8 mouse cellular contexts compared by ENCODE assay signal in genomic region chr4:45013031-45013431, GRCm38 (mm10). TPM values are rescaled to one million over a fixed set of nuclear protein-coding genes. Genes with fewer than 3 reads are reported as not detected.
DNase-seq lines count a peak whose midpoint lies in the region; ATAC-seq and TF ChIP-seq lines count a peak whose summit lies in the region.

No protein-coding gene starts in this region.

- H3K9me3 ChIP-seq in intestine, embryonic 16.5 days (ENCODE audit: control insufficient read depth, low read length) = no peaks in the 10 kb centered on the region
- no peaks in the 10 kb centered on the region for H3K9me3 ChIP-seq in midbrain, postnatal 0 days (ENCODE audit: low read length)

- no peak for ATAC-seq in intestine, embryonic 16.5 days
- no peak for ATAC-seq in midbrain, postnatal 0 days (ENCODE audit: low FRiP score)

- TF ChIP-seq POLR2A in thymus, adult 2 months (IDR thresholded peaks at IDR 0.05; ENCODE audit: control insufficient read depth, extremely low read depth, insufficient read depth, low read length, poor library complexity) = no peak; the same call in 1 of the 2 replicates

- TF ChIP-seq CTCF in thymus, adult 2 months (IDR thresholded peaks at IDR 0.05; ENCODE audit: borderline replicate concordance, control insufficient read depth, extremely low read depth, insufficient read depth, low read length, poor library complexity) = no peak
- no peak for TF ChIP-seq CTCF in midbrain, postnatal 0 days (IDR thresholded peaks at IDR 0.05)

- peak overlapping the region; percentile 81 for H3K27ac ChIP-seq in thymus, adult 2 months (ENCODE audit: control insufficient read depth, insufficient read depth, low read length)
- H3K27ac ChIP-seq in intestine, embryonic 16.5 days (ENCODE audit: low read length) = peak overlapping the region; percentile 93
- H3K27ac ChIP-seq in midbrain, postnatal 0 days (ENCODE audit: low read depth, low read length) = peak overlapping the region; percentile 75

- H3K4me2 ChIP-seq in intestine, embryonic 16.5 days (ENCODE audit: low read depth, low read length) = peak overlapping the region; percentile 75
- peak overlapping the region; percentile 86 for H3K4me2 ChIP-seq in midbrain, postnatal 0 days (ENCODE audit: low read depth, low read length, poor library complexity, severe bottlenecking)

- peak overlapping the region; percentile 69 for H3K4me3 ChIP-seq in thymus, adult 2 months (ENCODE audit: control insufficient read depth, insufficient read depth, low read length)
- H3K4me3 ChIP-seq in intestine, embryonic 16.5 days (ENCODE audit: low read length) = peak overlapping the region; percentile 73
- H3K4me3 ChIP-seq in midbrain, postnatal 0 days (ENCODE audit: low read depth, low read length) = peak overlapping the region; percentile 68

- no peaks in the 10 kb centered on the region for H3K36me3 ChIP-seq in thymus, adult 2 months (ENCODE audit: control insufficient read depth, insufficient read depth, low read length)
- no peaks in the 10 kb centered on the region for H3K36me3 ChIP-seq in intestine, embryonic 16.5 days (ENCODE audit: control insufficient read depth, insufficient read depth, low read length)
- H3K36me3 ChIP-seq in midbrain, postnatal 0 days (ENCODE audit: insufficient read depth, low read length) = no peaks in the 10 kb centered on the region

- H3K27me3 ChIP-seq in thymus, adult 2 months (ENCODE audit: control insufficient read depth, insufficient read depth, low read length) = no peaks in the 10 kb centered on the region
- H3K27me3 ChIP-seq in intestine, embryonic 16.5 days (replicated peaks; ENCODE audit: control insufficient read depth, insufficient read depth, low read length) = no peaks in the 10 kb centered on the region
- no peaks in the 10 kb centered on the region for H3K27me3 ChIP-seq in midbrain, postnatal 0 days (ENCODE audit: insufficient read depth, low read length)

- peak; percentile 13 for DNase-seq in cerebellum, adult 11 months
- DNase-seq in cerebellum, adult 9-10 months = no peak
- no peak for DNase-seq in thymus, adult 2 months
- DNase-seq in thymus, postnatal 0 days (ENCODE audit: low spot score) = no peak
- DNase-seq in midbrain, postnatal 0 days (ENCODE audit: low spot score) = no peak
- DNase-seq in gastrocnemius, adult 18-20 months (ENCODE audit: low spot score) = no peak
- no peak for DNase-seq in frontal cortex, postnatal 25 days (ENCODE audit: low spot score in 2 of 2)

- peak overlapping the region; percentile 79 for H3K9ac ChIP-seq in intestine, embryonic 16.5 days (ENCODE audit: low read depth, low read length)
- H3K9ac ChIP-seq in midbrain, postnatal 0 days (replicated peaks; ENCODE audit: low read length, poor library complexity, severe bottlenecking) = peak overlapping the region; percentile 71

- peaks cover 5% of the 10 kb centered on the region for H3K4me1 ChIP-seq in thymus, adult 2 months (replicated peaks; ENCODE audit: control insufficient read depth, insufficient read depth, low read length)
- H3K4me1 ChIP-seq in intestine, embryonic 16.5 days (ENCODE audit: control insufficient read depth, insufficient read depth, low read length) = peaks cover 11% of the 10 kb centered on the region
- H3K4me1 ChIP-seq in midbrain, postnatal 0 days (ENCODE audit: insufficient read depth, low read length) = peaks cover 8% of the 10 kb centered on the region; the same call in 1 of the 2 replicates

- under 1% methylated on average over 13 of the region's 13 CpGs for WGBS in thymus, adult 2 months
- 2% methylated on average over 13 of the region's 13 CpGs for whole genome bisulfite sequencing in intestine, embryonic 16.5 days
- 1% methylated on average over 13 of the region's 13 CpGs for WGBS in midbrain, postnatal 0 days

RNA-seq across cellular contexts. Expression of gene Zbtb5, which starts 0.8 kb away (rescaled TPM):
- polyA plus RNA-seq in thymus, adult 2 months (2012; rRNA removed) = 26.7 and 27.8 TPM in 2 replicates
- 15.9 TPM in 2 replicates for polyA plus RNA-seq in thymus, postnatal 0 days (2015; fragmentation: Nextera tagmentation; extraction: Ambion mirVana)
- 12.8 and 13.8 TPM in 2 replicates for polyA plus RNA-seq in intestine, embryonic 16.5 days (2015; fragmentation: Nextera tagmentation; extraction: Ambion mirVana)
- 57.3 and 57.6 TPM in 2 replicates for total RNA-seq in midbrain, postnatal 0 days (2014; rRNA removed)
- 34.4 and 35.9 TPM in 2 replicates for polyA plus RNA-seq in midbrain, postnatal 0 days (2015; fragmentation: Nextera tagmentation; extraction: Ambion mirVana)
- 1 to 10 TPM; 2.0 to 2.3 TPM for total RNA-seq in gastrocnemius, adult 18-20 months (2021)

RNA-seq across cellular contexts. Expression of gene Polr1e, which starts 5.4 kb away (rescaled TPM):
- 11.1 and 14.6 TPM in 2 replicates for polyA plus RNA-seq in thymus, adult 2 months (2012; rRNA removed)
- polyA plus RNA-seq in thymus, postnatal 0 days (2015; fragmentation: Nextera tagmentation; extraction: Ambion mirVana) = 48.2 and 49.5 TPM in 2 replicates
- 31.1 and 34.1 TPM in 2 replicates for polyA plus RNA-seq in intestine, embryonic 16.5 days (2015; fragmentation: Nextera tagmentation; extraction: Ambion mirVana)
- 12.0 and 17.2 TPM in 2 replicates for total RNA-seq in midbrain, postnatal 0 days (2014; rRNA removed)
- polyA plus RNA-seq in midbrain, postnatal 0 days (2015; fragmentation: Nextera tagmentation; extraction: Ambion mirVana) = 21.0 and 22.1 TPM in 2 replicates
- total RNA-seq in gastrocnemius, adult 18-20 months (2021) = 1 to 10 TPM; 4.1 to 4.5 TPM

RNA-seq across cellular contexts. Expression of gene Grhpr, which starts 31.8 kb away (rescaled TPM):
- polyA plus RNA-seq in thymus, adult 2 months (2012; rRNA removed) = 33.3 and 35.9 TPM in 2 replicates
- polyA plus RNA-seq in thymus, postnatal 0 days (2015; fragmentation: Nextera tagmentation; extraction: Ambion mirVana) = 37.6 and 39.1 TPM in 2 replicates
- polyA plus RNA-seq in intestine, embryonic 16.5 days (2015; fragmentation: Nextera tagmentation; extraction: Ambion mirVana) = 142 and 153 TPM in 2 replicates
- 14.5 and 18.2 TPM in 2 replicates for total RNA-seq in midbrain, postnatal 0 days (2014; rRNA removed)
- polyA plus RNA-seq in midbrain, postnatal 0 days (2015; fragmentation: Nextera tagmentation; extraction: Ambion mirVana) = 31.1 and 34.1 TPM in 2 replicates
- 10 to 100 TPM; 21.9 to 28.0 TPM for total RNA-seq in gastrocnemius, adult 18-20 months (2021)
